In the genomic region with DNA sequence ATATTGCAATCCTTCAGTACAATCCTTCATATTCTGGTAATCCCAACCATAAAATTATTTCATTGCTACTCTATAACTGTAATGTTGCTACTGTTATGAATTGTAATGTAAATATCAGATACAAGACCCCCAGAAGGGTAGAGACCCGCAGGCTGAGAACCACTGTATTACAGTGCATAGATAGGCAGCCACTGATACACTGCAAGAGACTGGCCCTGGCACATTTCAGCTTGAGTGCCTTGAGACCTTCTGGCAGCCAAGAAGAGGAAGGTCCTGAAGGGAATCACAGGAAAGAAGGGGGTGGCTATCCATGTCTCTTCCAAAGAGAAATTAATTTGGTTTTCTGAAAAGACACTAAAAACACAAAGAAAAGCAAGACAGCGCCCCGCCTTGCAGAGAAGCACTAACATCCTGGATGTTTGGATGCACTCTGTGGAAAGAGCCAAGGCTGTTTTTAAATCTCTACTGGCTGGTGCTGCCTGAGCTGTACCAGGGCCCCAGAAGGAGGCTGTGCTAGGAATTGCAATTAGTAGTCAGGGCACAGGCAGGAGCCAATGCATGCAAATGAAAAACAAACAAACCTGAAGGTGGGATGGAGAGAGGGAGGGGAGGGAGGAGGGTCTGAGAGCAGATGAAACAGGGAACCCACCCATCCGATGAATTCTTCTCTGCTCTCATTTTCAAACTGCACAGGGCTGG, we compare ENCODE assay signal across 12 mouse cellular contexts.
A peak's percentile ranks its signal among the peaks of the same experiment; 100 is the strongest.
DNase-seq lines count a peak whose midpoint lies in the region; ATAC-seq and TF ChIP-seq lines count a peak whose summit lies in the region.
"Had no signal": no experiment of that assay in that cellular context is flagged by ENCODE, and none has a peak within 500 bp of the region (broad histone marks: within the 10 kb centered on the region; RNA-seq: fewer than 3 reads in every experiment).

No protein-coding gene starts in this region.

- WGBS in forebrain, embryonic 11.5 days, result 68% methylated on average over 4 of the region's 4 CpGs
- WGBS in forebrain, embryonic 15.5 days, result 36% methylated on average over 4 of the region's 4 CpGs
- WGBS in midbrain, embryonic 14.5 days, result 60% methylated on average over 4 of the region's 4 CpGs
- 57% methylated on average over 4 of the region's 4 CpGs for WGBS in liver, embryonic 12.5 days (ENCODE audit: insufficient replicate concordance)

- no peaks in the 10 kb centered on the region for H3K27me3 ChIP-seq in forebrain, embryonic 11.5 days (ENCODE audit: control insufficient read depth, insufficient read depth, low read length)
- H3K27me3 ChIP-seq in forebrain, embryonic 15.5 days, result no peaks in the 10 kb centered on the region
- H3K27me3 ChIP-seq in midbrain, embryonic 14.5 days (ENCODE audit: control insufficient read depth, insufficient read depth, low read length), result no peaks in the 10 kb centered on the region
- H3K27me3 ChIP-seq in liver, embryonic 12.5 days (replicated peaks), result no peaks in the 10 kb centered on the region
- H3K27me3 ChIP-seq: limb, embryonic 12.5 days had no signal

- H3K4me1 ChIP-seq in forebrain, embryonic 11.5 days (replicated peaks; ENCODE audit: control insufficient read depth, insufficient read depth, low read length), result no peaks in the 10 kb centered on the region
- H3K4me1 ChIP-seq in forebrain, embryonic 15.5 days, result peaks cover 19% of the 10 kb centered on the region
- peaks cover 11% of the 10 kb centered on the region; the same call in 1 of the 2 replicates for H3K4me1 ChIP-seq in midbrain, embryonic 14.5 days (ENCODE audit: control insufficient read depth, insufficient read depth, low read length)
- no peaks in the 10 kb centered on the region for H3K4me1 ChIP-seq in liver, embryonic 12.5 days
- H3K4me1 ChIP-seq: limb, embryonic 12.5 days had no signal

- TF ChIP-seq CTCF in layer of hippocampus, adult 2 months (conservative IDR thresholded peaks at IDR 0.05), result no peak

- peak; percentile 84 for ATAC-seq in forebrain, embryonic 11.5 days (replicated peaks; ENCODE audit: low FRiP score)
- peak; percentile 95 for ATAC-seq in forebrain, embryonic 15.5 days (replicated peaks)
- peak; percentile 80 for ATAC-seq in midbrain, embryonic 14.5 days (ENCODE audit: low FRiP score, low TSS enrichment)
- ATAC-seq in liver, embryonic 12.5 days, result no peak

- H3K4me2 ChIP-seq in forebrain, embryonic 11.5 days (ENCODE audit: low read depth, low read length, severe bottlenecking), result no peak overlapping the region
- no peak overlapping the region for H3K4me2 ChIP-seq in forebrain, embryonic 15.5 days (replicated peaks)
- no peak overlapping the region for H3K4me2 ChIP-seq in midbrain, embryonic 14.5 days (ENCODE audit: low read length)
- no peak overlapping the region for H3K4me2 ChIP-seq in liver, embryonic 12.5 days
- H3K4me2 ChIP-seq: limb, embryonic 12.5 days; lung, embryonic 14.5 days had no signal

- no peak overlapping the region for H3K9ac ChIP-seq in forebrain, embryonic 11.5 days (ENCODE audit: low read length)
- no peak overlapping the region for H3K9ac ChIP-seq in forebrain, embryonic 15.5 days (replicated peaks)
- no peak overlapping the region for H3K9ac ChIP-seq in midbrain, embryonic 14.5 days (replicated peaks; ENCODE audit: low read length)
- no peak overlapping the region for H3K9ac ChIP-seq in liver, embryonic 12.5 days
- H3K9ac ChIP-seq: limb, embryonic 12.5 days; lung, embryonic 14.5 days had no signal

- peak overlapping the region; percentile 54 for H3K27ac ChIP-seq in layer of hippocampus, adult 2 months
- no peak overlapping the region for H3K27ac ChIP-seq in forebrain, embryonic 11.5 days (ENCODE audit: low read depth, low read length)
- peak overlapping the region; percentile 55 for H3K27ac ChIP-seq in forebrain, embryonic 15.5 days (replicated peaks)
- H3K27ac ChIP-seq in midbrain, embryonic 14.5 days (replicated peaks; ENCODE audit: low read depth, low read length), result peak overlapping the region; percentile 60; the same call in 1 of the 2 replicates
- H3K27ac ChIP-seq in liver, embryonic 12.5 days, result no peak overlapping the region
- H3K27ac ChIP-seq: embryonic facial prominence, embryonic 10.5 days; heart, adult 2 months; limb, embryonic 12.5 days had no signal

- no peaks in the 10 kb centered on the region for H3K9me3 ChIP-seq in forebrain, embryonic 11.5 days (ENCODE audit: control insufficient read depth, low read length)
- no peaks in the 10 kb centered on the region for H3K9me3 ChIP-seq in forebrain, embryonic 15.5 days
- H3K9me3 ChIP-seq in midbrain, embryonic 14.5 days (ENCODE audit: control insufficient read depth, low read length), result no peaks in the 10 kb centered on the region
- H3K9me3 ChIP-seq in liver, embryonic 12.5 days (replicated peaks), result no peaks in the 10 kb centered on the region
- H3K9me3 ChIP-seq: embryonic facial prominence, embryonic 10.5 days; limb, embryonic 12.5 days had no signal

- no peak overlapping the region for H3K4me3 ChIP-seq in layer of hippocampus, adult 2 months
- H3K4me3 ChIP-seq in forebrain, embryonic 11.5 days (ENCODE audit: low read depth, low read length), result no peak overlapping the region
- H3K4me3 ChIP-seq in forebrain, embryonic 15.5 days, result no peak overlapping the region
- no peak overlapping the region for H3K4me3 ChIP-seq in midbrain, embryonic 14.5 days (replicated peaks; ENCODE audit: low read depth, low read length)
- H3K4me3 ChIP-seq in liver, embryonic 12.5 days, result no peak overlapping the region
- H3K4me3 ChIP-seq: embryonic facial prominence, embryonic 10.5 days; heart, adult 2 months; limb, embryonic 12.5 days had no signal

- H3K36me3 ChIP-seq in forebrain, embryonic 11.5 days (ENCODE audit: control insufficient read depth, insufficient read depth, low read length), result no peaks in the 10 kb centered on the region
- no peaks in the 10 kb centered on the region for H3K36me3 ChIP-seq in forebrain, embryonic 15.5 days
- no peaks in the 10 kb centered on the region for H3K36me3 ChIP-seq in midbrain, embryonic 14.5 days (ENCODE audit: control insufficient read depth, insufficient read depth, low read length)
- no peaks in the 10 kb centered on the region for H3K36me3 ChIP-seq in liver, embryonic 12.5 days
- H3K36me3 ChIP-seq: embryonic facial prominence, embryonic 10.5 days; limb, embryonic 12.5 days had no signal

- DNase-seq in layer of hippocampus, adult 2 months (ENCODE audit: low spot score in 2 of 2), result peak in 1 of 2 experiments; percentile 31
- no peak for DNase-seq in layer of hippocampus, adult 9-11 months
- DNase-seq in forebrain, embryonic 11.5 days (ENCODE audit: low spot score), result peak; percentile 55
- peak; percentile 63 for DNase-seq in midbrain, embryonic 14.5 days
- no peak for DNase-seq in spleen, postnatal 10 days (ENCODE audit: low spot score in 2 of 2)
- DNase-seq: heart, adult 2 months; heart, postnatal 4 days; lung, embryonic 14.5 days had no signal

Comparison
In these comparisons a context has a peak if more than half of its experiments do, and no peak if none do; other contexts are left out.
1. H3K27ac ChIP-seq: peak in layer of hippocampus, adult 2 months (single experiment), forebrain, embryonic 15.5 days (single experiment) and midbrain, embryonic 14.5 days (single experiment); none in forebrain, embryonic 11.5 days (single experiment) and liver, embryonic 12.5 days (single experiment).
2. DNase-seq: peak in forebrain, embryonic 11.5 days (single experiment) and midbrain, embryonic 14.5 days (single experiment); none in layer of hippocampus, adult 9-11 months (single experiment) and spleen, postnatal 10 days (0 of 2).